Mouse (Mus musculus) forebrain, embryonic 14.5 days (tissue): ENCODE data around the gene Sparcl1. TPM values are rescaled to one million over a fixed set of nuclear protein-coding genes. Genes with fewer than 3 reads are reported as not detected.

Experiments
- ATAC-seq: fragments of 200-750 bp; cut with Nextera tagmentation; 2 replicates; pipeline ENCODE4 v1.8.0; 2017; ENCODE audit warnings: mild to moderate bottlenecking, moderate library complexity
- DNase-seq: peaks from one replicate; pipeline ENCODE4 v3.0.0-alpha.2; 2015; ENCODE audit warnings: low spot score
- H3K27ac ChIP-seq: fragments of 300-500 bp; sonication (generic); 2 replicates; pipeline ENCODE4 v1.5.1; 2014; ENCODE audit warnings: low read depth, mild to moderate bottlenecking, control low read depth, low read length, moderate library complexity
- H3K27me3 ChIP-seq: fragments of 300-500 bp; sonication (generic); replicated peaks from 2 replicates; pipeline ENCODE4 v1.6.1; 2014; ENCODE audit warnings: low read length, control low read depth, mixed read lengths; ENCODE audit not compliant: control insufficient read depth, insufficient read depth
- H3K36me3 ChIP-seq: fragments of 300-500 bp; sonication (generic); 2 replicates; pipeline ENCODE4 v1.6.1; 2014; ENCODE audit warnings: low read length, control low read depth; ENCODE audit not compliant: control insufficient read depth, insufficient read depth
- H3K4me1 ChIP-seq: fragments of 300-500 bp; sonication (generic); 2 replicates; pipeline ENCODE4 v1.6.1; 2014; ENCODE audit warnings: antibody characterized with exemption, low read length, control low read depth; ENCODE audit not compliant: control insufficient read depth, insufficient read depth
- H3K4me2 ChIP-seq: fragments of 300-500 bp; sonication (generic); 2 replicates; pipeline ENCODE4 v1.6.1; 2014; ENCODE audit warnings: mild to moderate bottlenecking, control low read depth, low read length
- H3K4me3 ChIP-seq: fragments of 300-500 bp; sonication (generic); 2 replicates; pipeline ENCODE4 v1.5.1; 2014; ENCODE audit warnings: low read depth, low read length, control low read depth
- H3K9ac ChIP-seq: fragments of 300-500 bp; sonication (generic); 2 replicates; pipeline ENCODE4 v1.6.1; 2014; ENCODE audit warnings: mild to moderate bottlenecking, low read length, control low read depth, moderate library complexity
- H3K9me3 ChIP-seq: fragments of 300-500 bp; sonication (generic); replicated peaks from 2 replicates; pipeline ENCODE4 v1.6.1; 2016; ENCODE audit warnings: low read length, control low read depth, mixed read lengths; ENCODE audit not compliant: control insufficient read depth
- WGBS: fragments of 180-500 bp; shearing (Covaris S2); extraction: QIAGEN DNeasy Blood & Tissue Kit; methylation state at CpG from one replicate; pipeline ENCODE4 v1.1.7; 2014; 5-methylcytosine and 5-hydroxymethylcytosine counted together
- polyA plus RNA-seq: library from polyadenylated mRNA; unstranded; fragments of >200 nt; fragmentation: Nextera tagmentation; extraction: Ambion mirVana; gene quantifications from 2 replicates; pipeline ENCODE4 v1.2.1, GENCODE M21; 2014

The Sparcl1 gene
- polyA plus RNA-seq, 1 experiment from 2014 or later, result 70.4 TPM

GRCm38 (mm10) chr5:104104111-104104510 is 9.4 kb downstream of the Sparcl1 start:
- no peak overlapping the region for H3K9ac ChIP-seq
- H3K27me3 ChIP-seq, result no peaks in the 10 kb centered on the region
- H3K36me3 ChIP-seq, result no peaks in the 10 kb centered on the region
- WGBS, result 27% methylated on average over 2 of the region's 2 CpGs
- peaks cover 9% of the 10 kb centered on the region for H3K4me1 ChIP-seq
- H3K4me3 ChIP-seq, result no peak overlapping the region
- DNase-seq (no peak), ATAC-seq (no peak)
- no peak overlapping the region for H3K27ac ChIP-seq
- no peaks in the 10 kb centered on the region for H3K9me3 ChIP-seq
- H3K4me2 ChIP-seq, result no peak overlapping the region

GRCm38 (mm10) chr5:104103171-104103570 is 10.4 kb downstream of the Sparcl1 start:
- Histone ChIP-seq H3K9me3 (no peaks in the 10 kb centered on the region), H3K36me3 (no peaks in the 10 kb centered on the region), H3K4me2 (no peak overlapping the region), H3K9ac (no peak overlapping the region), H3K4me1 (peaks cover 2% of the 10 kb centered on the region), H3K27ac (no peak overlapping the region), H3K27me3 (no peaks in the 10 kb centered on the region), H3K4me3 (no peak overlapping the region)
- no peak for DNase-seq
- 74% methylated on average over 4 of the region's 4 CpGs for WGBS
- no peak for ATAC-seq

- Histone ChIP-seq H3K4me3 (no peak overlapping the region), H3K36me3 (no peaks in the 10 kb centered on the region), H3K27me3 (no peaks in the 10 kb centered on the region), H3K4me1 (no peaks in the 10 kb centered on the region), H3K4me2 (no peak overlapping the region), H3K9ac (no peak overlapping the region), H3K9me3 (no peaks in the 10 kb centered on the region), H3K27ac (no peak overlapping the region)
- ATAC-seq, result 0 out of 2 replicates have a peak, but pooled peaks have one; percentile 42
- DNase-seq, result peak; percentile 43
- 5% methylated on average over 10 of the region's 10 CpGs for WGBS
These were observed 11.6 kb downstream of the Sparcl1 start for GRCm38 (mm10) chr5:104101678-104102531.

DNA sequence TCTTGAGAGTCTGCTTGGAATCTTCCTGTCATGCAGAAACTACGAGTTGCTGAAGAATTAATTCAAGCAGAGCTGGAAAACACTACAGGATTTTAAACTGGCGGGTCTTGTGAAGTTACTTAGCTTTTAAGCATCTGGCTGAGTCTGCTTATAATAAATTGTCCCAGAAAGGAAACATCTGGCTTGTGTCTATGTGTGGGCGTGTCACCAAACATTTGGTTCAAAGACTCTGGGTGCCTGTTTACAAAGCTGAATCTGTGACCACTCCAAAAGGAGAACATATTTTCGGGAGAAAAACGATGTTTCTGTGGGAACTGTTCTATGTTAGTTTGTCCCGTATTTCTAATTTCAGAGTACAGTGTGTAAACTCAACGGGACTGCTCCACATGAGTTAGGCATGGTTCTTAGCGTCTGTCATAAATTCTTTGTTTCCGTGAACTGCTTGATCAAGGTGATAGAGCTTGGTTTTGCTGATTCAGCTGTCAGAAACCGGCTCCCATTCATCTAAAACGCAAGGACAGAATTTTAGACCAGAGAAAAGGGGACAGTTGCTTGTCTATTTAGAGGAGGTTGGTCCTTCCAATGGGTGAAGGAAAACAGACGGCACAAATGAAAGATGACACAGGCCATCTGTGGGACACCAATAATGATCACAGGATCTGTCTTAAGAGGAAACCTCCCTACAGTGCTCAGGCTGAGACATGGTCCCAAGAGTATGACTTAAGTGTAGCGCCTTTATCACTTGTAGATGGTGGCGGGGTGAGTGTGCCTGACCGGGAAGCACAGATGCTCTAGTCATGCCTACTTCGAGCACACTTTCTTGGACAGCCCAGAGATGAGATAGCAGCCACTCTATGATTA is 17.2 kb downstream of the Sparcl1 start:
- H3K27ac ChIP-seq, result peak overlapping the region; percentile 27; the same call in 1 of the 2 replicates
- no peaks in the 10 kb centered on the region for H3K9me3 ChIP-seq
- WGBS, result 88% methylated on average over 16 of the region's 16 CpGs
- H3K9ac ChIP-seq, result no peak overlapping the region
- H3K4me1 ChIP-seq, result no peaks in the 10 kb centered on the region
- DNase-seq (no peak), ATAC-seq (no peak)
- H3K27me3 ChIP-seq, result no peaks in the 10 kb centered on the region
- no peaks in the 10 kb centered on the region for H3K36me3 ChIP-seq
- no peak overlapping the region for H3K4me2 ChIP-seq
- no peak overlapping the region for H3K4me3 ChIP-seq

DNA sequence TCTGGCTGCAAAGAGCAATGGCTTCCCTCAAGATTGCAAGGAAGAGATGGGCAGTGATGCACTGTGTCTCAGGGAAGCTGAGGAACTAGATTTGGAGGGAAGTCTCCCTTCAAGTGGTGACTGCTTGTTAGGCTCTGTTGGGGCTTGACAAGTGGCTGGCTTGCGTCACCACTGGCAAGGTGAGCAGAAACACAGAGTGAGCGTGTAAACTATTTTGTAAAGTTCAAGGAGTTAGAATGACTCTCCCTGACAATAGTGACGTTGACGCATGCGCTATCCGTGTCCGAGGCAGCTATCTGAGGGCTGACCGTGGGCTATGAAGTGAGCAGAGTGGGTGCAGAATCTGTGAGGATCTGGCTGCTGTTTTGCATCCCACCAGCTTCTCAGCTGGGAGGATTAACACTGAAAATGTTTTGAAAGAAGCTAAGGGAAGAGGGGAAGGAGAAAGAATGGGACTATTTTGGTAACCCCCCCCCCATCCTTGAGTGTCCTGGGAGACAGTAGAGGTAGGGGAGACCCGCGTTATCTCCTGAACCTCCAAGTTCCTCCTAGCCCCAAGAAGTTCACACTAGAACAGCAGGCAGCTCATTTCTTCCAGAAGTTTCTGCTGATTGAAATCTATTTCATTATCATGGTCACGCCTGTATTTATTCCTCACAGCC is 18.0 kb downstream of the Sparcl1 start:
- no peaks in the 10 kb centered on the region for H3K4me1 ChIP-seq
- ATAC-seq (no peak), DNase-seq (no peak)

GRCm38 (mm10) chr5:104089751-104090150 is 23.8 kb downstream of the Sparcl1 start:
- no peak overlapping the region for H3K27ac ChIP-seq
- no peaks in the 10 kb centered on the region for H3K36me3 ChIP-seq
- no peaks in the 10 kb centered on the region for H3K4me1 ChIP-seq
- 72% methylated on average over 2 of the region's 2 CpGs for WGBS
- DNase-seq (no peak), ATAC-seq (no peak)
- H3K9ac ChIP-seq, result no peak overlapping the region
- H3K4me3 ChIP-seq, result no peak overlapping the region
- H3K4me2 ChIP-seq, result no peak overlapping the region
- H3K27me3 ChIP-seq, result no peaks in the 10 kb centered on the region
- H3K9me3 ChIP-seq, result no peaks in the 10 kb centered on the region

More for the DNA sequence above, 18.0 kb downstream of the Sparcl1 start:
- H3K27me3 ChIP-seq, result no peaks in the 10 kb centered on the region
- H3K9ac ChIP-seq, result no peak overlapping the region
- no peaks in the 10 kb centered on the region for H3K9me3 ChIP-seq
- H3K27ac ChIP-seq, result no peak overlapping the region
- 90% methylated on average over 11 of the region's 11 CpGs for WGBS
- H3K36me3 ChIP-seq, result no peaks in the 10 kb centered on the region
- no peak overlapping the region for H3K4me2 ChIP-seq
- H3K4me3 ChIP-seq, result no peak overlapping the region

DNA sequence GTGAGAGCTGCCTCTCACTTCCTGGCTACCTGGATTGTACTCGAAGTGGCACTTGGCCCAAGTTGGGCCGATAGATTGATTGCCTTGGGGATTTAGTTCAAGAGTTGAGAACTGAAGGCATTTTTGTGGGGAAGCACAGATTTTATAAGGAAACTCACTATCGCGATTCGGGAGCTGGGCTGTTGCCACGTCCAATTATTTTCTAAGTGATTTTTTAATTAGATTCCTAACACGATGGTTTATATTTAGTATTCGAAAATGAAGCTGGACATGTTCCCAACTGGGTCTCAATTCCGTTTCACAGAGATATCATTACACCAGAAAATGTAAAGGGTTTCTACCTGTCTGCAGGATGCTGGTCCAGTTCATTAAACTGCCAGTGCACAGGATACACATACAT is 28.2 kb downstream of the Sparcl1 start:
- 69% methylated on average over 9 of the region's 9 CpGs for WGBS
- Histone ChIP-seq H3K9me3 (no peaks in the 10 kb centered on the region), H3K36me3 (no peaks in the 10 kb centered on the region), H3K4me1 (no peaks in the 10 kb centered on the region), H3K9ac (no peak overlapping the region), H3K4me3 (no peak overlapping the region), H3K27me3 (no peaks in the 10 kb centered on the region), H3K27ac (no peak overlapping the region), H3K4me2 (no peak overlapping the region)
- no peak for ATAC-seq
- DNase-seq, result no peak

DNA sequence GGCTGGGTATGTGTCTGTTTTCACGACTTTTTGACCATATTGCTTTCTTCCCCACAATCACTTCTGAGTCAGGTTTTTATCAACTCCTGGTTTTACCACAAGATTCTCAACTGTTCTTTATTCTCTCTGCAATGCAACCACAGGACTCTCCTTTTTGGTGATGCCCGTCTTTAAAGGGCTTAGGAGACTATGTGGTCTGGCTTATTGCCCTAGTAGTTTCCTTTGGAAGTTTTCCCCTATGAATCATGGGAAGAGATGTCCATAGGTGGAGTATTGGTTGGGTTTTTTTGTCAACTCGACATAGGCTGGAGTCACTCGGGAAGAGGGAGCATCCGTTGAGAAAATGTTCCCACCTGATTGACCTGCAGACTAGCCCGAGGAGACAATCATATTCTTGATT is 32.8 kb downstream of the Sparcl1 start:
- H3K4me2 ChIP-seq, result no peak overlapping the region
- DNase-seq (no peak), ATAC-seq (no peak)
- H3K27ac ChIP-seq, result no peak overlapping the region
- no peaks in the 10 kb centered on the region for H3K4me1 ChIP-seq
- no peaks in the 10 kb centered on the region for H3K36me3 ChIP-seq
- no peaks in the 10 kb centered on the region for H3K27me3 ChIP-seq
- WGBS, result 88% methylated on average over 6 of the region's 6 CpGs
- H3K4me3 ChIP-seq, result no peak overlapping the region
- no peaks in the 10 kb centered on the region for H3K9me3 ChIP-seq
- H3K9ac ChIP-seq, result no peak overlapping the region
